Comparison of ENCODE assay signal across 7 mouse cellular contexts in genomic region chr2:49734013-49734780, GRCm38 (mm10). TPM values are rescaled to one million over a fixed set of nuclear protein-coding genes. Genes with fewer than 3 reads are reported as not detected.
DNase-seq lines count a peak whose midpoint lies in the region; ATAC-seq lines count a peak whose summit lies in the region.

No protein-coding gene starts in this region.

- peak; percentile 66 for ATAC-seq in forebrain, embryonic 13.5 days
- ATAC-seq in hematopoietic stem cell, adult 5-6 weeks (replicated peaks in 1 of 2; ENCODE audit: insufficient read depth in 1 of 2, low FRiP score in 2 of 2, low TSS enrichment in 1 of 2, low read depth in 1 of 2, poor library complexity in 2 of 2, severe bottlenecking in 2 of 2): peak; percentile 62 to 74

- H3K4me2 ChIP-seq in forebrain, embryonic 13.5 days: no peak overlapping the region

- peak; percentile 91 for DNase-seq in MN1 (ENCODE audit: low spot score)
- DNase-seq in c-Kit-positive CD71-positive TER-119-positive erythroid progenitor cells, embryonic 14.5 days (ENCODE audit: low spot score): peak; percentile 74
- peak; percentile 74 for DNase-seq in layer of hippocampus, adult 9-10 months (ENCODE audit: low spot score)
- DNase-seq in lung, postnatal 36 days: peak; percentile 89
- DNase-seq in right cerebral cortex, adult 2 months (ENCODE audit: low spot score in 2 of 2): peak; percentile 81 to 84

- no peaks in the 10 kb centered on the region for H3K27me3 ChIP-seq in forebrain, embryonic 13.5 days

- no peak overlapping the region for H3K4me3 ChIP-seq in forebrain, embryonic 13.5 days

- no peaks in the 10 kb centered on the region for H3K9me3 ChIP-seq in forebrain, embryonic 13.5 days (replicated peaks)

- no peak overlapping the region for H3K27ac ChIP-seq in forebrain, embryonic 13.5 days

- WGBS in forebrain, embryonic 13.5 days: 58% methylated on average over 7 of the region's 7 CpGs

- no peak overlapping the region for H3K9ac ChIP-seq in forebrain, embryonic 13.5 days

- H3K36me3 ChIP-seq in forebrain, embryonic 13.5 days (ENCODE audit: poor library complexity, severe bottlenecking): peaks cover 79% of the 10 kb centered on the region

- H3K4me1 ChIP-seq in forebrain, embryonic 13.5 days: 0 out of 2 replicates have a peak, but pooled peaks cover 3% of the 10 kb centered on the region

RNA-seq across cellular contexts. Expression of gene Lypd6b, which starts 53.3 kb away (rescaled TPM):
- polyA plus RNA-seq in forebrain, embryonic 13.5 days (2015; fragmentation: Nextera tagmentation; extraction: Ambion mirVana): 3.0 and 3.1 TPM in 2 replicates
- 1.2 and 3.9 TPM in 2 replicates for total RNA-seq in hematopoietic stem cell, adult 5-6 weeks (2017)
